Mouse (Mus musculus) embryonic facial prominence, embryonic 12.5 days (tissue): ENCODE data around the gene Tbkbp1. TPM values are rescaled to one million over a fixed set of nuclear protein-coding genes. Genes with fewer than 3 reads are reported as not detected.

ENCODE experiments used
- ATAC-seq: fragments of 200-750 bp; cut with Nextera tagmentation; 2 replicates; pipeline ENCODE4 v1.8.0; 2017; ENCODE audit not compliant: insufficient number of reproducible peaks, insufficient read depth, low FRiP score, low TSS enrichment
- H3K27ac ChIP-seq: fragments of 300-500 bp; sonication (generic); 2 replicates; pipeline ENCODE4 v1.5.1; 2016; ENCODE audit warnings: mild to moderate bottlenecking
- H3K27me3 ChIP-seq: fragments of 300-500 bp; sonication (generic); 2 replicates; pipeline ENCODE4 v1.6.1; 2016; ENCODE audit warnings: mild to moderate bottlenecking, moderate library complexity
- H3K36me3 ChIP-seq: fragments of 300-500 bp; sonication (generic); 2 replicates; pipeline ENCODE4 v1.6.1; 2016; ENCODE audit warnings: mild to moderate bottlenecking
- H3K4me1 ChIP-seq: fragments of 300-500 bp; sonication (generic); 2 replicates; pipeline ENCODE4 v1.6.1; 2016
- H3K4me2 ChIP-seq: fragments of 300-500 bp; sonication (generic); replicated peaks from 2 replicates; pipeline ENCODE4 v1.6.1; 2016; ENCODE audit warnings: mild to moderate bottlenecking, moderate library complexity
- H3K4me3 ChIP-seq: fragments of 300-500 bp; sonication (generic); 2 replicates; pipeline ENCODE4 v1.5.1; 2016; ENCODE audit warnings: mild to moderate bottlenecking
- H3K9ac ChIP-seq: fragments of 300-500 bp; sonication (generic); 2 replicates; pipeline ENCODE4 v1.6.1; 2016; ENCODE audit warnings: mild to moderate bottlenecking, moderate library complexity
- H3K9me3 ChIP-seq: fragments of 300-500 bp; sonication (generic); 2 replicates; pipeline ENCODE4 v1.6.1; 2016; ENCODE audit warnings: mild to moderate bottlenecking, moderate library complexity
- WGBS: fragments of 180-500 bp; shearing (Covaris S2); methylation state at CpG from one replicate; pipeline ENCODE4 v1.1.7; 2016; 5-methylcytosine and 5-hydroxymethylcytosine counted together
- microRNA-seq: library from miRNA; unstranded; fragments of <30 nt; microRNA quantifications from one replicate; pipeline ENCODE4, GENCODE M21; 2017
- polyA plus RNA-seq: library from polyadenylated mRNA; unstranded; fragments of >200 nt; fragmentation: Nextera tagmentation; extraction: Ambion mirVana; gene quantifications from 2 replicates; pipeline ENCODE4 v1.2.1, GENCODE M21; 2016

The Tbkbp1 gene
- polyA plus RNA-seq, 1 experiment from 2014 or later = 10.4 TPM

DNA sequence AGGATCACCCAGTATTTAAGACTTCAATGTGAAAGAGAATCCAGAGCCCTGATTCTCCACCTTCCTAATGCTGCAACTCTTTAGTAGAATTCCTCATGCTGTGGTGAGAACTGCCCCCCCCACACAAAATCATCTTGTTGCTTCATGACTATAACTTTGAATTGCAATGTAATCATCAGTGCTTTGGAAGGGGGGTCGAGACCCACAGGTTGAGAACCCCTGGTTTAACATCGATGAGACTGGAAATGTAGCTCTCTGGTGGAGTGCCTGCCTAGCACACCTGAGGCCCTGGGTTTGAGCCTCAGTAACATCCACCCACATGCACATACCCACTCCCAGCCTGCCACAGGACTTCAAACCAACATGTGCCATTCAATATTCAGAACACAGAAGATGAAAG is 56.7 kb downstream of the Tbkbp1 start:
- no peak for ATAC-seq
- Histone ChIP-seq H3K9me3 (0 out of 2 replicates have a peak, but pooled peaks cover 5% of the 10 kb centered on the region), H3K4me3 (no peak overlapping the region), H3K9ac (no peak overlapping the region), H3K36me3 (no peaks in the 10 kb centered on the region), H3K4me1 (no peaks in the 10 kb centered on the region), H3K27ac (no peak overlapping the region), H3K27me3 (peaks cover 28% of the 10 kb centered on the region), H3K4me2 (no peak overlapping the region)
- WGBS = 47% methylated on average over 2 of the region's 2 CpGs

DNA sequence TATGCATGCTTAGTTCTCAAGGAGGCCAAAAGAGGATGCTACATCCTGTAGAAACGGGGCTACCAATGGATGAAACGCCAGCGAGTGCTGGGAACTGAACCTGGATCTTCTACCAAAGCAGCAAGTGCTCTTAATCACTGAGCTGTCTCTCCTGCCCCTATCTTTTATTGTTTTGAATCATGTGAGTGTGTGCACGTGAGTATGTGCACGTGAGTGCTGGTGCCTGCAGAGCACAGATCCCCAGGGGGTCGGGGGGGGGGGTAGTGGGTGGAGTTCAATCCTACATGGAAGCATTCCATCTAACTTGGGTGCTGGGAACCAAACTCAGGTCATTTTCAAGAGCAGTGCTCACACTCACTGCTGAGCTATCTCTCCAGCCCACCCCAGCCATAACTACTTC is 64.9 kb downstream of the Tbkbp1 start:
- H3K9me3 ChIP-seq = no peaks in the 10 kb centered on the region
- ATAC-seq = no peak
- 72% methylated on average over 6 of the region's 6 CpGs for WGBS

More for the DNA sequence above, 64.9 kb downstream of the Tbkbp1 start:
- Histone ChIP-seq H3K9ac (no peak overlapping the region), H3K4me3 (no peak overlapping the region), H3K27ac (no peak overlapping the region), H3K27me3 (0 out of 2 replicates have a peak, but pooled peaks cover 7% of the 10 kb centered on the region), H3K36me3 (no peaks in the 10 kb centered on the region), H3K4me1 (peaks cover 13% of the 10 kb centered on the region), H3K4me2 (no peak overlapping the region)

Small RNA genes lying within 50 kb of the gene (microRNA-seq; reads per million reads assigned to microRNA genes)
- gene Mir7235 = not detected

Other genes starting within 250 kb of the Tbkbp1 start
- 88.2 and 96.5 TPM in 2 replicates for gene Cdk5rap3, start 235.0 kb downstream of the Tbkbp1 start, polyA plus RNA-seq
- 2.4 and 3.3 TPM in 2 replicates for gene Prr15l, start 223.4 kb downstream of the Tbkbp1 start, polyA plus RNA-seq
- 21.5 and 22.2 TPM in 2 replicates for gene Pnpo, start 207.5 kb downstream of the Tbkbp1 start, polyA plus RNA-seq
- gene Sp2, start 168.5 kb downstream of the Tbkbp1 start, polyA plus RNA-seq = 15.3 and 17.3 TPM in 2 replicates
- 1.3 and 2.2 TPM in 2 replicates for gene Sp6, start 138.1 kb downstream of the Tbkbp1 start, polyA plus RNA-seq
- gene Scrn2, start 121.6 kb downstream of the Tbkbp1 start, polyA plus RNA-seq = 30.5 and 30.6 TPM in 2 replicates
- 0.87 and 0.89 TPM in 2 replicates for gene Lrrc46, start 110.1 kb downstream of the Tbkbp1 start, polyA plus RNA-seq
- gene Mrpl10, start 109.9 kb downstream of the Tbkbp1 start, polyA plus RNA-seq = 79.9 and 81.6 TPM in 2 replicates
- 7.9 and 10.8 TPM in 2 replicates for gene Osbpl7, start 100.9 kb downstream of the Tbkbp1 start, polyA plus RNA-seq
- gene Tbx21, start 36.2 kb downstream of the Tbkbp1 start, polyA plus RNA-seq = 0.14 and 0.20 TPM in 2 replicates
- 65.5 and 65.8 TPM in 2 replicates for gene Kpnb1, start 36.4 kb upstream of the Tbkbp1 start, polyA plus RNA-seq
- 99.8 and 103 TPM in 2 replicates for gene Npepps, start 129.1 kb upstream of the Tbkbp1 start, polyA plus RNA-seq
- 45.0 and 51.4 TPM in 2 replicates for gene Mrpl45, start 164.2 kb upstream of the Tbkbp1 start, polyA plus RNA-seq
- gene Gpr179, start 200.6 kb upstream of the Tbkbp1 start, polyA plus RNA-seq = 0.15 TPM in 2 replicates
- 5.5 and 6.1 TPM in 2 replicates for gene Socs7, start 211.1 kb upstream of the Tbkbp1 start, polyA plus RNA-seq